Mouse (Mus musculus) T-helper 17 cell (primary cell): ENCODE results near the gene Spata5.

ENCODE experiments used
- in situ Hi-C, 2 experiments: fragments of 300-600 bp; cut with MboI, MseI; formaldehyde crosslinking; loops; 1 replicate in 1 of 2; 2 replicates in 1 of 2; pipeline ENCODE4 v1.15.1; 2025; ENCODE audit warnings: high pct_unique_total_duplicates in 2 of 2

Spata5 gene

GRCm38 (mm10) chr3:37614878-37615650, 195.4 kb downstream of the Spata5 start:
- in situ Hi-C loops: loop anchor here (10.0 to 25.0 kb wide), 4 partner anchors 572 to 1247 kb away; no protein-coding TSS in a partner anchor

GRCm38 (mm10) chr3:37616586-37617547, 197.2 kb downstream of the Spata5 start:
- in situ Hi-C loops: loop anchor here (10.0 to 25.0 kb wide), 4 partner anchors 570 to 1245 kb away; no protein-coding TSS in a partner anchor
